Mouse (Mus musculus) MEL (cell line): ENCODE measurements around the gene Actc1. TPM values are rescaled to one million over a fixed set of nuclear protein-coding genes. Genes with fewer than 3 reads are reported as not detected.

Source experiments
- DNase-seq: peaks from one replicate; pipeline ENCODE4 v3.0.0; 2011; ENCODE audit warnings: low read depth, low spot score
- H3K27ac ChIP-seq: 2 replicates; pipeline ENCODE4 v1.5.1; 2012; ENCODE audit warnings: low read depth, mild to moderate bottlenecking, control low read depth, low read length, moderate library complexity; ENCODE audit not compliant: control insufficient read depth
- H3K27me3 ChIP-seq, 2 experiments: fragments of 150-350 bp in 1 of 2; sonication (generic) in 1 of 2; 2 replicates each; pipeline ENCODE4 v1.6.1; 2012; ENCODE audit warnings: low read length in 2 of 2, mild to moderate bottlenecking in 2 of 2, improper control_type of control experiment in 1 of 2, moderate library complexity in 1 of 2; ENCODE audit not compliant: insufficient read depth in 2 of 2, control insufficient read depth in 1 of 2
- H3K36me3 ChIP-seq, 2 experiments: 2 replicates each; pipeline ENCODE4 v1.6.1; 2012 to 2014; ENCODE audit warnings: low read length in 2 of 2, improper control_type of control experiment in 1 of 2, inconsistent platforms in 1 of 2, mild to moderate bottlenecking in 1 of 2; ENCODE audit not compliant: insufficient read depth in 2 of 2, control insufficient read depth in 1 of 2
- H3K4me1 ChIP-seq, 2 experiments: fragments of 150-350 bp in 1 of 2; sonication (generic) in 1 of 2; 2 replicates each; pipeline ENCODE4 v1.6.1; 2012; ENCODE audit warnings: low read length in 2 of 2, improper control_type of control experiment in 1 of 2, mild to moderate bottlenecking in 1 of 2; ENCODE audit not compliant: insufficient read depth in 2 of 2, control insufficient read depth in 1 of 2
- H3K4me3 ChIP-seq, 2 experiments: fragments of 150-350 bp in 1 of 2; sonication (generic) in 1 of 2; 2 replicates each; pipeline ENCODE4 v1.5.1; 2012; ENCODE audit warnings: low read depth in 2 of 2, low read length in 2 of 2, mild to moderate bottlenecking in 2 of 2, moderate library complexity in 2 of 2, control low read depth in 1 of 2, improper control_type of control experiment in 1 of 2; ENCODE audit not compliant: control insufficient read depth in 1 of 2, insufficient read depth in 1 of 2
- H3K79me2 ChIP-seq: 2 replicates; pipeline ENCODE4 v1.6.1; 2012; ENCODE audit warnings: mild to moderate bottlenecking, low read length, moderate library complexity; ENCODE audit not compliant: control insufficient read depth, poor library complexity, insufficient read depth
- H3K9ac ChIP-seq: 2 replicates; pipeline ENCODE4 v1.6.1; 2012; ENCODE audit warnings: low read depth, mild to moderate bottlenecking, control low read depth, low read length, moderate library complexity; ENCODE audit not compliant: control insufficient read depth, poor library complexity, severe bottlenecking
- H3K9me3 ChIP-seq: fragments of 150-350 bp; sonication (generic); replicated peaks from 2 replicates; pipeline ENCODE4 v1.6.1; 2012; ENCODE audit warnings: mild to moderate bottlenecking, low read length, improper control_type of control experiment, moderate library complexity; ENCODE audit not compliant: insufficient read depth
- CHD1 ChIP-seq: IDR thresholded peaks from 2 replicates; pipeline ENCODE4 v1.6.1; 2012; ENCODE audit warnings: low read depth, mild to moderate bottlenecking, inconsistent platforms, low read length, improper control_type of control experiment
- CHD2 ChIP-seq: IDR thresholded peaks from 2 replicates; pipeline ENCODE4 v1.6.1; 2011; ENCODE audit warnings: low read length, improper control_type of control experiment
- CTCF ChIP-seq, 3 experiments: IDR thresholded peaks in 2 of 3; conservative IDR thresholded peaks in 1 of 3; 2 replicates each; pipeline ENCODE4 v1.5.1; 2011 to 2012; ENCODE audit warnings: low read length in 3 of 3, low read depth in 2 of 3, mild to moderate bottlenecking in 2 of 3, improper control_type of control experiment in 1 of 3, inconsistent platforms in 1 of 3, mixed read lengths in 1 of 3, moderate library complexity in 1 of 3; ENCODE audit not compliant: control insufficient read depth in 1 of 3, insufficient read depth in 1 of 3, poor library complexity in 1 of 3, severe bottlenecking in 1 of 3
- E2F4 ChIP-seq: IDR thresholded peaks from 2 replicates; pipeline ENCODE4 v1.6.1; 2011; ENCODE audit warnings: low read depth, low read length, improper control_type of control experiment, borderline replicate concordance
- ELF1 ChIP-seq: IDR thresholded peaks from 2 replicates; pipeline ENCODE4 v1.6.1; 2014; ENCODE audit warnings: low read depth, mild to moderate bottlenecking, inconsistent platforms, low read length, improper control_type of control experiment, moderate library complexity
- EP300 ChIP-seq, 2 experiments: IDR thresholded peaks; 2 replicates each; pipeline ENCODE4 v1.6.1; 2011; ENCODE audit warnings: improper control_type of control experiment in 2 of 2, low read length in 2 of 2, low read depth in 1 of 2, mild to moderate bottlenecking in 1 of 2
- ETS1 ChIP-seq: IDR thresholded peaks from 2 replicates; pipeline ENCODE4 v1.6.1; 2012; ENCODE audit warnings: low read depth, mild to moderate bottlenecking, inconsistent platforms, low read length, improper control_type of control experiment, moderate library complexity
- GABPA ChIP-seq: IDR thresholded peaks from 2 replicates; pipeline ENCODE4 v1.6.1; 2012; ENCODE audit warnings: low read depth, mild to moderate bottlenecking, inconsistent platforms, low read length, improper control_type of control experiment, moderate library complexity
- GATA1 ChIP-seq: IDR thresholded peaks from 2 replicates; pipeline ENCODE4 v1.6.1; 2011; ENCODE audit warnings: low read depth, low read length, improper control_type of control experiment
- JUND ChIP-seq: IDR thresholded peaks from 2 replicates; pipeline ENCODE4 v1.6.1; 2011; ENCODE audit warnings: low read depth, mild to moderate bottlenecking, improper control_type of control experiment, low read length
- MAZ ChIP-seq: IDR thresholded peaks from 2 replicates; pipeline ENCODE4 v1.6.1; 2012; ENCODE audit warnings: low read depth, mild to moderate bottlenecking, inconsistent platforms, low read length, improper control_type of control experiment
- MEF2A ChIP-seq: IDR thresholded peaks from 2 replicates; pipeline ENCODE4 v1.6.1; 2014; ENCODE audit warnings: low read depth, mild to moderate bottlenecking, inconsistent platforms, low read length, improper control_type of control experiment; ENCODE audit not compliant: poor library complexity, insufficient replicate concordance, severe bottlenecking; ENCODE audit errors: extremely low read depth
- MXI1 ChIP-seq: IDR thresholded peaks from 2 replicates; pipeline ENCODE4 v1.6.1; 2011; ENCODE audit warnings: mild to moderate bottlenecking, low read depth, low read length, improper control_type of control experiment
- MYB ChIP-seq: IDR thresholded peaks from 2 replicates; pipeline ENCODE4 v1.6.1; 2011; ENCODE audit warnings: mild to moderate bottlenecking, low read depth, low read length, improper control_type of control experiment
- NRF1 ChIP-seq: IDR thresholded peaks from 2 replicates; pipeline ENCODE4 v1.6.1; 2014; ENCODE audit warnings: low read depth, mild to moderate bottlenecking, inconsistent platforms, low read length, improper control_type of control experiment, moderate library complexity; ENCODE audit not compliant: poor library complexity, insufficient read depth, severe bottlenecking
- POLR2A ChIP-seq, 2 experiments: IDR thresholded peaks; 2 replicates each; pipeline ENCODE4 v1.6.1; 2011 to 2012; ENCODE audit warnings: low read length in 2 of 2, mild to moderate bottlenecking in 2 of 2, control low read depth in 1 of 2, improper control_type of control experiment in 1 of 2, low read depth in 1 of 2, moderate library complexity in 1 of 2; ENCODE audit not compliant: control insufficient read depth in 1 of 2, insufficient read depth in 1 of 2, poor library complexity in 1 of 2
- POLR2AphosphoS2 ChIP-seq: IDR thresholded peaks from 2 replicates; pipeline ENCODE4 v1.6.1; 2011; ENCODE audit warnings: low read length, improper control_type of control experiment
- POLR2AphosphoS5 ChIP-seq: IDR thresholded peaks from 2 replicates; pipeline ENCODE4 v1.6.1; 2012; ENCODE audit warnings: low read depth, borderline replicate concordance, mild to moderate bottlenecking, inconsistent platforms, low read length, moderate library complexity, mixed read lengths
- RCOR1 ChIP-seq: IDR thresholded peaks from 2 replicates; pipeline ENCODE4 v1.6.1; 2012; ENCODE audit warnings: low read depth, mild to moderate bottlenecking, inconsistent platforms, low read length, improper control_type of control experiment
- SIN3A ChIP-seq: IDR thresholded peaks from 2 replicates; pipeline ENCODE4 v1.6.1; 2012; ENCODE audit warnings: low read length, improper control_type of control experiment, inconsistent platforms
- SMC3 ChIP-seq: IDR thresholded peaks from 2 replicates; pipeline ENCODE4 v1.6.1; 2011; ENCODE audit warnings: low read depth, low read length, improper control_type of control experiment
- TAL1 ChIP-seq: IDR thresholded peaks from 2 replicates; pipeline ENCODE4 v1.6.1; 2012; ENCODE audit warnings: mild to moderate bottlenecking, inconsistent platforms, low read length, moderate library complexity, mixed read lengths
- TBP ChIP-seq: IDR thresholded peaks from 2 replicates; pipeline ENCODE4 v1.8.0; 2011; ENCODE audit warnings: low read depth, low read length, improper control_type of control experiment
- TCF12 ChIP-seq: IDR thresholded peaks from 2 replicates; pipeline ENCODE4 v1.6.1; 2014; ENCODE audit warnings: low read depth, mild to moderate bottlenecking, inconsistent platforms, low read length, improper control_type of control experiment, moderate library complexity
- ZC3H11A ChIP-seq: IDR thresholded peaks from 2 replicates; pipeline ENCODE4 v1.6.1; 2012; ENCODE audit warnings: low read depth, mild to moderate bottlenecking, inconsistent platforms, low read length, improper control_type of control experiment
- ZKSCAN1 ChIP-seq: IDR thresholded peaks from 2 replicates; pipeline ENCODE4 v1.6.1; 2012; ENCODE audit warnings: low read depth, mild to moderate bottlenecking, inconsistent platforms, low read length, improper control_type of control experiment, moderate library complexity
- ZMIZ1 ChIP-seq: IDR thresholded peaks from 2 replicates; pipeline ENCODE4 v1.6.1; 2012; ENCODE audit warnings: low read depth, mild to moderate bottlenecking, inconsistent platforms, low read length, improper control_type of control experiment, moderate library complexity
- polyA plus RNA-seq, 2 experiments: library from polyadenylated mRNA; stranded (reverse) in 1 of 2; unstranded in 1 of 2; fragments of >175 nt in 1 of 2; fragments of >200 nt in 1 of 2; gene quantifications; 2 replicates each; pipeline versions ENCODE4 v1.2.1 to v1.2.4; 2012; ENCODE audit warnings: low replicate concordance in 2 of 2, low read depth in 1 of 2; ENCODE audit not compliant: insufficient read length in 2 of 2, insufficient read depth in 1 of 2, missing spikeins in 1 of 2
- total RNA-seq: library from RNA; depleted of rRNA; stranded (reverse); fragments of 300-350 nt; gene quantifications from 2 replicates; pipeline ENCODE4 v1.2.3, GENCODE M21; 2012; rRNA removed

The Actc1 gene
- total RNA-seq, result 0.10 TPM in 1 of 2 replicates, not detected in the other
- polyA plus RNA-seq, result not detected

GRCm38 (mm10) chr2:114052696-114053598 lies at the start of gene Actc1:
Actc1 (minus strand) TSS chr2:114053548.
- no peak for DNase-seq
- no peaks in the 10 kb centered on the region for H3K79me2 ChIP-seq
- H3K9me3 ChIP-seq, result no peaks in the 10 kb centered on the region
- H3K9ac ChIP-seq, result no peak within 1 kb of the TSS
- H3K4me1 ChIP-seq, result no peaks in the 10 kb centered on the region
- no peak within 1 kb of the TSS for H3K4me3 ChIP-seq
- TF ChIP-seq ELF1, result no peak
- no peak for TF ChIP-seq E2F4
- no peak for TF ChIP-seq EP300 (IDR thresholded peaks at IDR 0.05; ENCODE audit: low read depth in 1 of 2, low read length in 2 of 2)
- no peak for TF ChIP-seq SIN3A
- TF ChIP-seq CTCF (IDR thresholded peaks at IDR 0.05 in 2 of 3, conservative IDR thresholded peaks at IDR 0.05 in 1 of 3; ENCODE audit: control insufficient read depth in 1 of 3, insufficient read depth in 1 of 3, low read depth in 2 of 3, low read length in 3 of 3, poor library complexity in 1 of 3, severe bottlenecking in 1 of 3), result no peak
- TF ChIP-seq ETS1, result no peak
- TF ChIP-seq RCOR1, result no peak
- no peak for TF ChIP-seq CHD2
- TF ChIP-seq ZMIZ1, result no peak
- TF ChIP-seq TBP, result no peak
- no peak for TF ChIP-seq TCF12
- TF ChIP-seq ZC3H11A, result no peak
- TF ChIP-seq POLR2A (IDR thresholded peaks at IDR 0.05; ENCODE audit: control insufficient read depth in 1 of 2, insufficient read depth in 1 of 2, low read depth in 1 of 2, low read length in 2 of 2, poor library complexity in 1 of 2), result no peak
- TF ChIP-seq CHD1, result no peak
- TF ChIP-seq POLR2AphosphoS5, result no peak
- no peak for TF ChIP-seq MXI1
- no peak for TF ChIP-seq MYB
- no peak for TF ChIP-seq POLR2AphosphoS2
- no peak for TF ChIP-seq NRF1
- TF ChIP-seq, all 39 proteins: peak for 0
- Histone ChIP-seq H3K27me3 (no peaks in the 10 kb centered on the region; a peak in 1 of 4 replicates), H3K36me3 (no peaks in the 10 kb centered on the region), H3K27ac (no peak within 1 kb of the TSS)

GRCm38 (mm10) chr2:114102471-114102870 lies 49.1 kb upstream of the Actc1 start:
- TF ChIP-seq TAL1 (no peak), JUND (no peak), GABPA (no peak), TCF12 (no peak), MAZ (no peak), MEF2A (no peak), EP300 (IDR thresholded peaks at IDR 0.05; ENCODE audit: low read depth in 1 of 2, low read length in 2 of 2) (no peak), ETS1 (no peak), GATA1 (no peak), SMC3 (no peak), MXI1 (no peak), ZKSCAN1 (no peak), POLR2AphosphoS2 (no peak), NRF1 (no peak), POLR2AphosphoS5 (no peak), ELF1 (no peak), E2F4 (no peak)
- Histone ChIP-seq H3K9ac (no peak overlapping the region), H3K36me3 (peaks cover 11 to 13% of the 10 kb centered on the region in 2 experiments)

More at GRCm38 (mm10) chr2:114102471-114102870, 49.1 kb upstream of the Actc1 start:
- Histone ChIP-seq H3K4me1 (peaks cover 0 to 10% of the 10 kb centered on the region in 2 experiments; a peak in 2 of 4 replicates), H3K9me3 (no peaks in the 10 kb centered on the region), H3K79me2 (no peaks in the 10 kb centered on the region), H3K4me3 (no peak overlapping the region), H3K27ac (no peak overlapping the region), H3K27me3 (no peaks in the 10 kb centered on the region)
- DNase-seq, result no peak
